Mouse (Mus musculus): ENCODE results near the gene Hectd2. TPM values are rescaled to one million over a fixed set of nuclear protein-coding genes. Genes with fewer than 3 reads are reported as not detected.

Hectd2 gene
- 2.0 and 2.4 TPM in 2 replicates for polyA plus RNA-seq (2015; fragmentation: Nextera tagmentation; extraction: Ambion mirVana)

- Histone ChIP-seq H3K27ac (peak within 1 kb of the TSS; percentile 73), H3K9me3 (replicated peaks; ENCODE audit: low read length) (no peaks in the 10 kb centered on the region), H3K4me1 (replicated peaks; ENCODE audit: insufficient read depth, low read length) (0 out of 2 replicates have a peak, but pooled peaks cover 3% of the 10 kb centered on the region), H3K4me3 (replicated peaks; ENCODE audit: low read depth, low read length) (peak within 1 kb of the TSS; percentile 88), H3K36me3 (ENCODE audit: insufficient read depth, low read length) (no peaks in the 10 kb centered on the region), H3K4me2 (ENCODE audit: low read length) (peak within 1 kb of the TSS; percentile 99), H3K27me3 (ENCODE audit: insufficient read depth, low read length) (no peaks in the 10 kb centered on the region), H3K9ac (ENCODE audit: low read depth, low read length) (peak within 1 kb of the TSS; percentile 82)
- WGBS = under 1% methylated on average over 51 of the region's 92 CpGs
- ATAC-seq (replicated peaks; ENCODE audit: low FRiP score, low read depth) (peak; percentile 91), DNase-seq (ENCODE audit: low spot score) (peak; percentile 81)
- TF ChIP-seq CTCF (IDR thresholded peaks at IDR 0.05; ENCODE audit: low read depth) = no peak
Observed at GRCm38 (mm10) chr19:36554046-36554784, at the start of gene Hectd2. Hectd2 (plus strand) TSS chr19:36554639.

GRCm38 (mm10) chr19:36504716-36505115 lies 49.7 kb upstream of the Hectd2 start:
- Histone ChIP-seq H3K9ac (ENCODE audit: low read depth, low read length) (no peak overlapping the region), H3K9me3 (replicated peaks; ENCODE audit: low read length) (no peaks in the 10 kb centered on the region), H3K27me3 (ENCODE audit: insufficient read depth, low read length) (no peaks in the 10 kb centered on the region), H3K27ac (no peak overlapping the region), H3K4me1 (replicated peaks; ENCODE audit: insufficient read depth, low read length) (no peaks in the 10 kb centered on the region), H3K4me2 (ENCODE audit: low read length) (no peak overlapping the region), H3K4me3 (replicated peaks; ENCODE audit: low read depth, low read length) (no peak overlapping the region), H3K36me3 (ENCODE audit: insufficient read depth, low read length) (no peaks in the 10 kb centered on the region)
- DNase-seq (ENCODE audit: low spot score) = no peak
- no peak for ATAC-seq (replicated peaks; ENCODE audit: low FRiP score, low read depth)
- 93% methylated on average over 2 of the region's 2 CpGs for WGBS
- TF ChIP-seq CTCF (IDR thresholded peaks at IDR 0.05; ENCODE audit: low read depth) = no peak

- DNase-seq (ENCODE audit: low spot score) = no peak
- Histone ChIP-seq H3K36me3 (ENCODE audit: insufficient read depth, low read length) (no peaks in the 10 kb centered on the region), H3K27me3 (ENCODE audit: insufficient read depth, low read length) (no peaks in the 10 kb centered on the region), H3K4me1 (replicated peaks; ENCODE audit: insufficient read depth, low read length) (no peaks in the 10 kb centered on the region), H3K27ac (no peak overlapping the region), H3K9ac (ENCODE audit: low read depth, low read length) (no peak overlapping the region), H3K4me3 (replicated peaks; ENCODE audit: low read depth, low read length) (no peak overlapping the region), H3K9me3 (replicated peaks; ENCODE audit: low read length) (no peaks in the 10 kb centered on the region), H3K4me2 (ENCODE audit: low read length) (no peak overlapping the region)
- TF ChIP-seq CTCF (IDR thresholded peaks at IDR 0.05; ENCODE audit: low read depth) = no peak
- ATAC-seq (replicated peaks; ENCODE audit: low FRiP score, low read depth) = no peak
- 88% methylated on average over 1 of the region's 1 CpGs for WGBS
Observed at GRCm38 (mm10) chr19:36511305-36511704, 43.1 kb upstream of the Hectd2 start.

GRCm38 (mm10) chr19:36518461-36518860 lies 36.0 kb upstream of the Hectd2 start:
- H3K27ac ChIP-seq = no peak overlapping the region
- ATAC-seq (replicated peaks; ENCODE audit: low FRiP score, low read depth) = no peak

GRCm38 (mm10) chr19:36521568-36521967 lies 32.9 kb upstream of the Hectd2 start:
- 89% methylated on average over 2 of the region's 2 CpGs for WGBS
- ATAC-seq (replicated peaks; ENCODE audit: low FRiP score, low read depth) = no peak

More at GRCm38 (mm10) chr19:36518461-36518860, 36.0 kb upstream of the Hectd2 start:
- no peak overlapping the region for H3K9ac ChIP-seq (ENCODE audit: low read depth, low read length)
- H3K4me2 ChIP-seq (ENCODE audit: low read length) = no peak overlapping the region
- H3K4me1 ChIP-seq (replicated peaks; ENCODE audit: insufficient read depth, low read length) = no peaks in the 10 kb centered on the region
- no peaks in the 10 kb centered on the region for H3K27me3 ChIP-seq (ENCODE audit: insufficient read depth, low read length)
- no peak overlapping the region for H3K4me3 ChIP-seq (replicated peaks; ENCODE audit: low read depth, low read length)
- TF ChIP-seq CTCF (IDR thresholded peaks at IDR 0.05; ENCODE audit: low read depth) = no peak
- no peaks in the 10 kb centered on the region for H3K9me3 ChIP-seq (replicated peaks; ENCODE audit: low read length)
- WGBS = 45% methylated on average over 2 of the region's 2 CpGs
- peak; percentile 74 for DNase-seq (ENCODE audit: low spot score)
- H3K36me3 ChIP-seq (ENCODE audit: insufficient read depth, low read length) = no peaks in the 10 kb centered on the region

GRCm38 (mm10) chr19:36522558-36523195 lies 31.8 kb upstream of the Hectd2 start:
- no peaks in the 10 kb centered on the region for H3K36me3 ChIP-seq (ENCODE audit: insufficient read depth, low read length)
- no peak overlapping the region for H3K4me2 ChIP-seq (ENCODE audit: low read length)
- DNase-seq (ENCODE audit: low spot score) (no peak), ATAC-seq (replicated peaks; ENCODE audit: low FRiP score, low read depth) (no peak)
- H3K4me1 ChIP-seq (replicated peaks; ENCODE audit: insufficient read depth, low read length) = no peaks in the 10 kb centered on the region
- WGBS = 50% methylated on average over 3 of the region's 3 CpGs
- H3K9me3 ChIP-seq (replicated peaks; ENCODE audit: low read length) = no peaks in the 10 kb centered on the region
- H3K27me3 ChIP-seq (ENCODE audit: insufficient read depth, low read length) = no peaks in the 10 kb centered on the region
- no peak overlapping the region for H3K9ac ChIP-seq (ENCODE audit: low read depth, low read length)
- no peak overlapping the region for H3K4me3 ChIP-seq (replicated peaks; ENCODE audit: low read depth, low read length)
- no peak overlapping the region for H3K27ac ChIP-seq
- TF ChIP-seq CTCF (IDR thresholded peaks at IDR 0.05; ENCODE audit: low read depth) = no peak

More at GRCm38 (mm10) chr19:36521568-36521967, 32.9 kb upstream of the Hectd2 start:
- no peak overlapping the region for H3K4me3 ChIP-seq (replicated peaks; ENCODE audit: low read depth, low read length)
- H3K4me2 ChIP-seq (ENCODE audit: low read length) = no peak overlapping the region
- H3K9me3 ChIP-seq (replicated peaks; ENCODE audit: low read length) = no peaks in the 10 kb centered on the region
- no peaks in the 10 kb centered on the region for H3K4me1 ChIP-seq (replicated peaks; ENCODE audit: insufficient read depth, low read length)
- no peak overlapping the region for H3K9ac ChIP-seq (ENCODE audit: low read depth, low read length)
- H3K36me3 ChIP-seq (ENCODE audit: insufficient read depth, low read length) = no peaks in the 10 kb centered on the region
- TF ChIP-seq CTCF (IDR thresholded peaks at IDR 0.05; ENCODE audit: low read depth) = no peak
- DNase-seq (ENCODE audit: low spot score) = no peak
- no peak overlapping the region for H3K27ac ChIP-seq
- H3K27me3 ChIP-seq (ENCODE audit: insufficient read depth, low read length) = no peaks in the 10 kb centered on the region
